Mouse (Mus musculus): ENCODE results near the gene H2-Ob.

The H2-Ob gene

GRCm38 (mm10) chr17:34238706-34239105, at the start of gene H2-Ob:
Gene H2-Ob (plus strand): TSS chr17:34238903.
- DNase-seq (ENCODE audit: extremely low spot score, low spot score) = no peak

- DNase-seq (ENCODE audit: extremely low spot score, low spot score) = no peak
These were observed 49.7 kb upstream of the H2-Ob start for GRCm38 (mm10) chr17:34188986-34189385.

GRCm38 (mm10) chr17:34192852-34193251, 45.9 kb upstream of the H2-Ob start:
- no peak for DNase-seq (ENCODE audit: extremely low spot score, low spot score)

- no peak for DNase-seq (ENCODE audit: extremely low spot score, low spot score)
These were observed 45.2 kb upstream of the H2-Ob start for GRCm38 (mm10) chr17:34193468-34193867.

GRCm38 (mm10) chr17:34194723-34195122, 44.0 kb upstream of the H2-Ob start:
- no peak for DNase-seq (ENCODE audit: extremely low spot score, low spot score)

GRCm38 (mm10) chr17:34196491-34196890, 42.2 kb upstream of the H2-Ob start:
- DNase-seq (ENCODE audit: extremely low spot score, low spot score) = no peak

- DNase-seq (ENCODE audit: extremely low spot score, low spot score) = peak; percentile 80
These were observed 41.5 kb upstream of the H2-Ob start, which contains the start of gene Psmb8 for GRCm38 (mm10) chr17:34196941-34197894. Gene Psmb8 (plus strand): TSS chr17:34197721.

GRCm38 (mm10) chr17:34197904-34198520, 40.7 kb upstream of the H2-Ob start:
- no peak for DNase-seq (ENCODE audit: extremely low spot score, low spot score)

- no peak for DNase-seq (ENCODE audit: extremely low spot score, low spot score)
These were observed 40.2 kb upstream of the H2-Ob start for GRCm38 (mm10) chr17:34198521-34198912.

GRCm38 (mm10) chr17:34199050-34199619, 39.6 kb upstream of the H2-Ob start:
- no peak for DNase-seq (ENCODE audit: extremely low spot score, low spot score)

- no peak for DNase-seq (ENCODE audit: extremely low spot score, low spot score)
These were observed 38.7 kb upstream of the H2-Ob start for GRCm38 (mm10) chr17:34200047-34200446.

- DNase-seq (ENCODE audit: extremely low spot score, low spot score) = no peak
These were observed 37.8 kb upstream of the H2-Ob start for GRCm38 (mm10) chr17:34200772-34201505.

GRCm38 (mm10) chr17:34201506-34202055, 37.1 kb upstream of the H2-Ob start:
- DNase-seq (ENCODE audit: extremely low spot score, low spot score) = no peak

GRCm38 (mm10) chr17:34202760-34203442, 35.8 kb upstream of the H2-Ob start:
- no peak for DNase-seq (ENCODE audit: extremely low spot score, low spot score)

- DNase-seq (ENCODE audit: extremely low spot score, low spot score) = no peak
These were observed 35.3 kb upstream of the H2-Ob start, which contains the start of gene Tap2 for GRCm38 (mm10) chr17:34203444-34203843. Gene Tap2 (plus strand): TSS chr17:34203527.

- DNase-seq (ENCODE audit: extremely low spot score, low spot score) = peak; percentile 89
These were observed 34.2 kb upstream of the H2-Ob start for GRCm38 (mm10) chr17:34204303-34205010.

- DNase-seq (ENCODE audit: extremely low spot score, low spot score) = no peak
These were observed 33.5 kb upstream of the H2-Ob start for GRCm38 (mm10) chr17:34205021-34205745.

GRCm38 (mm10) chr17:34205746-34206176, 32.9 kb upstream of the H2-Ob start:
- no peak for DNase-seq (ENCODE audit: extremely low spot score, low spot score)

- DNase-seq (ENCODE audit: extremely low spot score, low spot score) = no peak
These were observed 32.0 kb upstream of the H2-Ob start for GRCm38 (mm10) chr17:34206731-34207130.

Measured in neural tube, embryonic 10.5 days (tissue).